Mouse (Mus musculus) kidney, postnatal 36 days (tissue): ENCODE results near the gene Grk3.
A peak's percentile ranks its signal among the peaks of the same experiment; 100 is the strongest.

ENCODE experiments used
- DNase-seq, 2 experiments: peaks; one replicate each; pipeline ENCODE4 v3.0.0; 2021 to 2022; ENCODE audit warnings: mixed read lengths in 2 of 2

The Grk3 gene

GRCm38 (mm10) chr5:112864719-112865367 is 150.7 kb downstream of the Grk3 start:
- peak in 1 of 2 experiments; percentile 75 for DNase-seq
